Mouse (Mus musculus) left cerebral cortex, adult 9 months (tissue): Measurements from ENCODE around the gene Lhx4.

ENCODE experiments used
- DNase-seq, 2 experiments: peaks; one replicate each; pipeline ENCODE4 v3.0.0; 2022; ENCODE audit warnings: low spot score in 2 of 2

The Lhx4 gene

DNA sequence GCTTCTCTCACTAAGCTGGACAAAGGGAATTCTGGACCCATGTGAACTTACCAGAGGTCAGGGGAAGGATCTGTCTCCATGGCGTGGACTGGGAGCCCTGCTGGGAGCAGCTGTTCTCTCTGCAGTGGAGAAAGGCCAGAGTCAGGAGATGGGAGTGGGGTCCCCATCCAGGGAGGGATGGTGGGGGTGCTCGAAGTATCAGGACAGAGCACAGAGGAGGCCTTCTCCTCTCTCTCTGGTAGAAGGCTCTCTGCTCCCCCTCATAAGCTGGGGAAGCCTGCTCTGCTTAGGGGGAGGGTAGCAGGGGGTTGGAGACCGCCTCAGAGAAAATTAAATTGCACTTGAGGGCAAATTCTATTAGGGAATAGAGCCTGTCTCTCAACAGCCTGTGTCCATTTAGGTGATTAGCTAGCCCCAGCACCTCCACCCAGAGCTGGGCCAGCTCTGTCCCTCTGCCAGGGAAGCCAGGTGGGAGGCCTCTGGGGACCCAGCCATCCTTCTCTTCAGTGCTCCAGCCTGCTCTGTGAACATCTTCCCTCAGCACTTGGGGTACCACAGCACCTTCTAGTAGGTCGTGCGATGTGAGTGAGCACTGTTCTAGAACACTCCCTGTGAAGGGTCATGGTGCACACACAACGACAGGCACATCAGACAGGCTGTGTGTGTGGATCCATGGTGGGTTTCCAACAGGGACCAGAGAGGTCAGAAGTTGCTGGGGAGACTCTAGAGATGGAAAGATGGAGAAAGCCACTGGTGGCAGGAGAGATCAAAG, at the start of gene Lhx4:
Gene Lhx4, minus strand, starts transcription at position 201 of the 772 bp plus-strand sequence.
- no peak for DNase-seq

DNA sequence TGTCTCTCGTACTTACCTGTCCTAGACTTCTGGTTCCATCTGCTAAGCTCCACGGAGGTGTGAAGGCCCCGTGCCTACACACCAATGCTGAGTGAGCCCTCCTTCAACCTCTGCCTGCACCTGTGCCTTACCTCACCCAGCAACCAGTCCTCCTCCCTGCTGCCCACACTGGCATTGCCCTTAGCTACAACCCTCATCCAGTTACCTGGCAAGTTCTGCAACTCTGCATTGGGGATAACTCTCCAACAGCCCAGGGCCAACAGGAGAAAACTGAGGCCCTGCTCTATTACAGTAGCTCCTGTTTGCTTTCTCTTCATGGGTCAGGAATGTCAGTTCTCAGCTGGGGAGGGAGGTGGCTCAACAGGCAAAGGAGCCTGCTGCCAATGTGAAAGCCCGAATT, 46.5 kb upstream of the Lhx4 start:
- DNase-seq = no peak

DNA sequence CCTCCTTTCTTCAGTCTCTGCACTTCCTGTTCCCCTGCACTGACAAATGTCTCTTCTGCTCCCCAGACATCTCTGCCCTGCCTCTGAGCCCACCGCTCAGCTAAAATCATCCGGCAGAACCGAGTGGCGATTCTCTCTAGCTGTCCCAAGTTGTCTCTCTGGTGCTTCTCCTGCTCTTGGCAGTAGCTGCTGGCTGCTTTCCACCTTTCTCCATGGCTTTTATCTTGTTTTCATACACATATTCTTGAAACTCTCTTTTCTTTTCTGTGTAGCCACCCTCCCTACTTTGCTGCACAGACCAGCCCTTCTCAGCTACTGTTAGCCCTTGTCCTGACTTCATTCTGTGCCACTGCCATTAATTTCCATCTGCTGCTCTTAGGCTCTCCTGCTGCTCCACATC, 45.9 kb upstream of the Lhx4 start:
- no peak for DNase-seq

DNA sequence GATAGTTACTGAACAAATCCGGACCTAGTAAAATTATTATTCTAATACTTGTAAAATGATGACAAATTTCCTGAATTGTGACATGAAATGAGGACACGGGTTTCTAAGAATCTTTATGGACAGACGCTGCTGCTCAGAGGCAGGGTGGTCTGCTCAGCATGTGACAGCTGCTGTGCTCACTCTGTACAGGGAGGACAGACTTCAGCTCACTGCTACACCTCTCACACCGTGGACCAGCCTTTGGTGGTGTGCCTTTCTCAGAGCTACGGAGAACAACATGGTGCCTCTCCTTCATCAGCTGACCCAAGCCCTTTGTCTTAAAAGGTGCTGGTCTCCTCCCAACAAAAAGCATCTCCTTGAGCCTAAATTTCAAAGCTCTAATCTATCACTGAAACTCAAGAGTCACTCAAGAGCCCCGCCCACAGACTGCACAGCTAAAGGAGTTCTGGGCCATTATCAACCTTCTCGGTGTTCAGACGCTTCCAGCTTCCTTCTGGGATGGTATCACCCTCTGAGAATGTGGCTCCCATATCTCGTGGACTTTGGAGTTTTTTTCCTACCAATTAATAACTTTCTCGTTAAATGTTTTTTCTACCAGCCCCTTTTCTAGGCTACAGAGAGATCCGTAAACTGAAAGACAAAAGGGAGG, 45.4 kb upstream of the Lhx4 start:
- no peak for DNase-seq

DNA sequence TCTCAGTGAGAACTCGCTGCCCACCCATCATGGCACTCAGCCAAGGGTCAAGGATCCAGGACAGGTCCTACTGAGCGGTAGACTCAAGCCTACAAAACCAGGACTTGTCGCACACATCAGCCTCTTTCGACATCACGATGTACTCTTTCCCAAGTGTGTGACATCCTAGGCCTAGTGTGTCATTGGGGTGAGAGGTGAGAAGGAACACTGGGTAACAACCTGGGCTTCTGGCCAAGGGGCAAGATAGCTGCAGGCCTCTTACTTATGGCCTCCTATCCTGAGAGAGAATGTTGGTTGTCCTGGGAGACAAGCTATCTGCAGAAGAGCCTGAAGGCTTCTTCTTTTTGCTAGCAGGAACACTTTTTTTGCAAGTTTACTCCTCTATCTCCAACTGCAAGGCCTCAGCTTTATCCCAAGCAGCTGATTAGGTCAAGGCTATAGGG, 44.3 kb upstream of the Lhx4 start:
- DNase-seq = no peak

DNA sequence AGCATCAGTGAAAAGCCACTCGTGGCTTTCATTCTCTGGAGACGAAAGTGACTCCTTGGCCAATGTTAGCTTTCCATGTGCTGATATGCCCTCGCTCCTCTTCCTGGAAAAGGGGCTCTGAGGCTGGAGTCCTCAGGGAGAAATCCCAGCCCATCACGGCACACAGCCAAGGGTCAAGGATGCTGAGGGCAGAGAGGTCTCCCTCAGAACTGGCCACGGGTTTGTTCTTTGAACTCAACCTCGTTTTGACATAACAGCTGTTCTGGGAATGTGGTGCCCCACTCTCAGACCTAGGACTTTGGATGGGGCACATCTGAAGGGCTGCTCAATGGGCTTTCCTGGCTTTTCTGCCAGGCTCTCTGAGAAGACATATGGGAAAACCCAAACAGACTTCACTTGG, 43.4 kb upstream of the Lhx4 start:
- no peak for DNase-seq

DNA sequence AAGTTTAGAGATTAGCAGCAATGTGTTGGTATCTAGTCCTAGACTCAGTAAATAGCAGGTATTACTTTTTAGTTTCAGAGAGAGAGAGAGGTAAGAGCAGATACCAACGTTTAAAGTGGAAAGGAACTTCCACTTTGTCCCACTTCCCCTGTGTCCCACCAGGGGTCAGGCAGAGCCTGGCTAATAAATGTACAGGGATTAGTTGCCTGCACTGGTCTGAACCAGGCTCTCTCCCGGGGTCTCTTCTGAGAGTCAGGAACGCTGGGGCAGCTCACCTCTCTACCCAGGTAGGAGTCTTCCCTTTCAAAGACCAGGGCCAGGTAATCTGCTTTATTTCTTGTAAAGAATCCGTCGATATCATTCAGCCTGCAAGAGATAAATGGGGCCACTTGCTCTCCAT, 40.4 kb upstream of the Lhx4 start:
- DNase-seq = no peak

DNA sequence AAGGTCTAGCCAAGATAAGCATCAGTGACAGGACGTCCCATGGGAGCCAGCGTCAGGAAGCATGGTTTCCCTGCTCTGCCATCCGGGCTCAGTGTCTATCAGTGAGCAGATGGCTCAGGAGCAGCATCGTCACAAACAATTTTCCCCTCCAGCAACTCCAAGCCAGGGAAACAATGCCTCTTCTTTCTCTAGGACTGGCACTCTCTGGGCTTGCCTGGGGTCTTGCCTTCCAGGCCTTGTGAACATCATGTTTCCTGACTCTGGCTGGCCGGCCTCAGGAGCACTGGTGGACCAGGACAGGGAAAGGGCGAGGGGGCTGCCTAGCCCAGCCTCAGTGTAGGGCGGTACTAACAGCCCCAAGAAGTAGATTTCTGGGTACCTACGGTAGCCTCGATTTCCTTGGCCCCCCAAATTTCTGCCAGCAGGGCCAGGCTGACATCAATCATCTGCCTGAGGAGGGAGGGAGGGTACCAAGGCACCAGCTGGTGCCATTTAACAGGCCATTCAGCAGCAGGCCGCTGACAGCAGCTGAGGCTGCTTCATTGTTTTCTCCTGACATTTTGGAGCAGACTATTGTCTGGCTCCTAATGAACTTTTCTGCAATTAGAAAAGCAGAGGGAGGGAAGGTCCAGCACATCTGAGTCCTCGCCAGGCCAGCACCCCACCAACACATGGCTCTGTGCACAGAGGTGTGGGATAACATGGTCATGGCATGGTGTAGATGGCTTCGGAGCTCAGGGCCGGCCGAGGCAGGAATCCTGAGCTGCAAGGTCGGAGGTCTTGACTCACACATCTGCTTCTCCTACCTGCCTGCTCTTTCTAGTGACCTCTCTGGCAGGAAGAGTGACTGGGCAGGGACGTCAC, 38.9 kb upstream of the Lhx4 start:
- no peak for DNase-seq

DNA sequence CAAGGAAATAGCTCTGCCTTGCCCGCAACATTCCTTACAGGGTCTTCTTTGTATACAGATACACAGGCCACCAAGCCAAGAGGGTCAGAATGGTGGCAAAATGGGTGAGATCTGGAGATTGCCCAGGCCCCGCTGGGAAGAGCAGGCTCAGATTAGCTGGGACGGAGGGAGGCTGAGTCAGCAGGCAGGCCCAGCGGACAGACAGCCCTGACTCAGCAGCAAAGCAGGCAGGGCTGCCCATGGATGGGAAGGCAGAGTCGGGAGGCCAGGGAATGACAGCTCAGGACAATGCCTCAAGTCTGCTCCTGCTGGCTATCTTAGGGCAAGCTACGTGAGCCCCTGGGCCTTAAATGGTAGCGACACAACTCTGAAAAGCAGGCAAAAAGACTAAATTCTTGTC, 34.4 kb upstream of the Lhx4 start:
- DNase-seq = no peak

DNA sequence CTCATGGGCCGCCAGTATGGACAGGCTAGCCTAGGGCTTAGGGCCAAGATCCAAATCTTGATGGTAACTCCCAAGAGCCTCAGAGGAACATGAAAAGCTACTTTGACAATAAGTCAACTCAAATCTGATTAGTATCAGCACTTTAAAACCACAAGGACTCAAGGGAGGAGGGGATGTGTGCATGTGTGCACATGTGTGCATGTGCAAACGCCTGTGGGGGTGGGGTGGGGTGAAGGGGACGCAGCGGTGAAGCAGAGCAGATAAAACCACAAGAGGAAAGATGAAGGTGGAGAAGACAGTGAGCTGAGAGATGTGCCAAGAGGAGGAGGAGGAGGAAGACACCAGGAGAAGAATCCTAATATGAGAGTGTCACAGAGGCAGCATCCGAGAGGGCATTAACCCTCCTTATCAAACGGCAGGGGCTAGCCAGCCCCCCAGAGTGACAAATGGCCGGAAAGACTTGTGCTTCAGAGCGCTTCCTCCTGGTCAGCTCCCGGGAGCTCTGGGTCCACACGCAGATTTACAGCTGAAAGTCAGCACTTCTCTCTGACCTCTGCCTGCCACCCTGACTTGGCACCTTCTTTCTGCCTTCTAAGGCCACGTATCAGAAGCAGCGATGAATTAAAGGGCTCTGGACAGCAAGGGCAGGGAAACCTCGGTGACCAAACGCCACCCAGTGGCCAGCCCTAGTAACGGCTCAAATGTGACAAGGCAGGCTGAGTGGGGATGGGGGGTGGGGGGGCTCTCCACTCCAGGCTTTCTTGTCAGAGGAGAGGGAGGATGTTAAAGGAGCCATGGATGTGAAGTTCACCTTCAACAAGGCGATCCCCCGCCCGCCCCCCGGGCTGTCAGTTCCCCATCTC, 33.1 kb upstream of the Lhx4 start:
- DNase-seq = peak in 1 of 2 experiments; percentile 36

DNA sequence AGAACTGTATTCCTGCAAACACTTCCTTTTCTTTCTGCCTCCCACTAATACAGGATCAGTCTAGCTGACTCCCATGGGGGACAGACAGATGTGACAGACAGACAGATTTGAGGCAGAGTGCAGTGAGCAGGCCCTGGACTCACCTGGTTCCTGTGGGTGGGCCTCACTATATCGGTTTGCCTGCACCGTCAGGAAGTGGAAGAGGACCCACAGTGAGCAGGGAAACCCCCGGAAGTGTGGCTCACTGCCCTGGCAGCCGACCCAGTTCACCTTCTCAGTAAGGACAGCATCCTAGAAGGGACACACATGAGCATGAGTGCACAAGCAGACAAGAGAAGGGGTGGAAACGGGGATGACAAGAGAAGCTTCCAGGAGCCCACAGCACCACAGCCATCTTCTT, 30.9 kb upstream of the Lhx4 start:
- DNase-seq = no peak

DNA sequence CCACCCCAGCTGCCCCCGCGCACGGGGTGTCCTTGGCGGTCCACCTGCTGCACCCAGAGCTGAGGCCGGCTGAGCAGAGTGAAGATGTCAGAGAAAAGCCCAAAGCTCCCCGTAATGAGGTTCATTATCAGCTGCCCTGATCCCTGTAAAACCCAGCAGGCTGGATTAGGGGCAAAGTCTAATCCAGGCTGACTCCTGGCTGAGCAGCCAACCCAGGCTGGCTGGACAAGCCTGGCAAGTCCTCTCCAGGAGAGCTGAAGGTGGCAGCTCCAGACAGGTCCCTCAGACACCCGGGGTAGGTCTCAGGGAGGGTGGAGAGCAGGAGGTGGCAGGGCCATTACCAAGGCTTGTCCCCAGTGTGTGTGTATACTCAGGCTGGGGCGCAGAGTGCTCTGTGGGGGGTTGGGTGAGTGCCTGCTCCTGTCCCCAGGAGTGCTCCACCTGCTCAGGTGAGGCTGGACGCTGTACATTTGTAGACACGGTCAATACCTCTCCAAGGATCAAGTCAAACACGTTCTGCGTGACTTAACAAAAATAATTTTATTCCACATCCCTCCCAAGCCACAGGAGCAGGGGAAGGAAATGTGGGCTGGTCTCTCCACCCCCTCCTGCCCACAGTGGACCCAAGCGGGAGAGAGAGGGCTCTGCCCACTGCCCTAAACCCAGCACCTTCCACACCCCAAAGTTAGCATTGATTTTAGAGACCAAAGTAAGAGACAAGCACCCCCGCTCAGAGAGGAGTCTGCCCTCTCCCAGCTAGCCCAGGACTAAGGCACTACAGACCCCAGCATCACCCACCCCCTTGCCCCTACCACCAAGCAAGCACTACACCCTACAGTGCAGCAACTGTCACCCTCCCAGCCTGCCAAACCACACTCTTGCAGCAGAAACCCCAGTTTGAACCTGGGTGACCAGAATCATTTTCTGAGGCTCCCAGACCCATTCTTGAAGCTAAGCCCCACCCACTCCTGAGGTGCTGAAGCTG, 26.4 kb upstream of the Lhx4 start:
- no peak for DNase-seq

DNA sequence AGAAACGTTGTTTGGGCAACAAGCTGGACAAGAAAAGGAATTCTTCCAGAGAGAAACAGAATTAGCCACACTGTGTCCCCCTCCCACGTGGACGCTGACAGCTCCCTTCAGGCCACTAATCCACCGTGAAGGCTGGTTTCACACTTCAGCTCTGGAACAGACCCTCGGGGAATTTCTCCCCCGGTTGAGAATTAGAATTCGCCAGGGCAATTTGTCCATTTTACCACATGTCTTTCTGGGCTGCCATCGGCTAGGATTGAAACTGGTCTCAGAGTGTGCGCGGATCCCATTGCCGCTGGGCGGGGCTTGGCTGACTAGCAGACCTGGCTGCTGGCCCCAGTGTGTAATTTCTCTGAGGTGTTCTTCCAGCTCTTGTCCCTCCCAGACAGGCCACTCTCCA, 7.7 kb upstream of the Lhx4 start:
- DNase-seq = no peak

DNA sequence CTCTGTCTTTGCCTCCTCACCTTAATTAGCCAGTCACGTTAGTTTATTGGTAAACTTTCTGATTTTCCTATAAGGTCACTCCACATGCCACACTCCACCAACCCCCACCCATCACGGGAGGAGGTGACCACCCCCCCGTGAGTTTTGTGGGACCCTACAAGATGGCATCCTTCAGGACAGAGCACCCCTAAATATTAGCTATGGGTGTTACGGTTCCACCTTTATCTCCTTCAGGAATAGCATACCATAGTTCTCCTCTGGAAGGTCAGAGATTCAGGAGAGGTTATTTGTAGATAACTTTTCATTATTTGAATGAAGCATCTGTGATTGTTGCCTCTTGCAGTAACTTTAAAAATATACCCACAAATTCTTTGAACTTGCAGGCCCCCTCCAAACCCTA, 7.2 kb upstream of the Lhx4 start:
- DNase-seq = no peak

DNA sequence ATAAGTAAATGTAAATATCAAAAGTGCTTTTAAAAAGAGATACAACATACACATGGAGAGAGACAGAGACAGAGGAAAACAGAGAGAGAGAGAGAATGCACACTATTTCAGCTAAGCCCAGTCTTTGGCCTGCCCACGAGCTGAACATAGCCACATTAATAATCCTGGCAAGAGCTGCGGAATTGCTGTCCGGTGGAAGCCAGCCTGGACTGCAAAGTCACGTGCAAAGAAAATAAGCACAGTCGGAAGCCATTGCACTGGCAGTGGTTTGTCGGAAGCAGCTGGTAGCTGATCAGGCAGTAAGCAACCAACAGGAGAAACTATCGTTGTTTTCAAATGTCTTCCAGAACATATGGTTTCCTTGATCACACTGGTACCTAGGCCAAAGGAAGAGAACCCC, 6.1 kb upstream of the Lhx4 start:
- DNase-seq = no peak

DNA sequence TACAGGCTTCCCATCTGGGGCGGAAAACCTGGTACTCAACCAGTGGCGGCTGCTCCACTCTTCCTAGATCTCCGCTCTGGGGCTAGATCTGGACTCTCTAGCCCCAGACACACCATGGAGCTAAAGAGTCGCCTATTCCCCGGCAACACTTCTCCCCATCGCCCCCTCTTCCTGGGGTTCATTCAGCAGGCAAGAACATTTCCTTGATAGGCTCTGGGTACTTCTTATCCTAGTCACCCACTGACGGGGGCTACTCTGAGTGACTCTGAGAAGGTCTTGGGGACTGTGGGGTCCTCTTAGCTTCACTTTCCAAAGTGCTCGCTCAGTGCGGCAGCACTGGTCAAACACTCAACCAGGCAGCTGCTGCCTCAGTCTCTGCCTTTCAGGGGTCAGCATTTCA, 1.9 kb upstream of the Lhx4 start:
- DNase-seq = no peak

DNA sequence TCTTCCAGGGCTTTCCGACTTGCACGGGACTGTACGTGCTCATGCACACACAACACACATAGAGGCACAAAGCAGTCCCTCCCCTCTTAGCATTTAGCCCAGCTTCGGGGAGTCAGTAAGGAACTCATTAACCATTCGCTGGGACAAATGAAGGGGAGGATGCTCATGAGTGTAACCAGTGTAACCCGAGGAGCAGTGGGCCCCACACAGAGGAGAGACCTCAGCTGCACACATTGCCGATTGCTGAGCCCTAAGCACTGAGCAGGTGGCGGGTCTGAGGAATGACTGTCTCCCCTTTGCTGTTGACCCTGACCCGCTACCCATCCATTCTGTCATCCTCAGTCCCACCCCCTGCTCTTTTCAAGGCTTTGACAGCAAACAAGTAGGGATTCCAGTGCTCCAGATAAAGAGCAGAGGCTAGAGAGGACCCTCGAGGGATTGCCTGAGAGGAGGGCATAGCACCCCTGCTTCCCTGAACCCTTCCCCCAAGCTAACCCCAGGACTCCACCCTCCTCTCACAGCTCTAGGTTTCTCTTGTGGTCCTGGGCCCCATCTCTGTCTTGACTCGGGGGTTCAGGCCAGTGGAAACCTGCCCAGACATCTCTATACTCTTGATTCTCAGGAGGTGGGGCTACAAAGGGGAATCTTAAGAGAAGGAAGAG, 836 bp downstream of the Lhx4 start:
- DNase-seq = no peak

DNA sequence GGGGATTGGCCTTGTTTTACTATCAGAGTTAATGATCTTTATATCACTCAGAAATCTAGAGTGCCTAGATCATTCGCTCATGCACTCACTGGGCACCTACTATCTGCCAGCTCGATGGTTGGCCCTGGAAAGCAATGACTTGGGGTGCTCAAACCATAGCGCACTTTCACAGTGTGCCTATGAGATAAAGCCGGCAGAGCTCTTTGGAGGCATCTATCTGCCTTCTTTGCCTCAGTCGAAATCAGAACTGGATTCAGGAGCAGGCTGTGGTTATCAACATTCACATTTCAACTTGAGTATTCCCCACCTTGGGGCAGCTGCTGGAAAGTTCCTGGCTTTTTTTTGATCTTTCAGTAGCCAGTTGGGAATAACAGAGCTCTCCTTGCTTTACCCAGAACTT, 3.6 kb downstream of the Lhx4 start:
- no peak for DNase-seq

DNA sequence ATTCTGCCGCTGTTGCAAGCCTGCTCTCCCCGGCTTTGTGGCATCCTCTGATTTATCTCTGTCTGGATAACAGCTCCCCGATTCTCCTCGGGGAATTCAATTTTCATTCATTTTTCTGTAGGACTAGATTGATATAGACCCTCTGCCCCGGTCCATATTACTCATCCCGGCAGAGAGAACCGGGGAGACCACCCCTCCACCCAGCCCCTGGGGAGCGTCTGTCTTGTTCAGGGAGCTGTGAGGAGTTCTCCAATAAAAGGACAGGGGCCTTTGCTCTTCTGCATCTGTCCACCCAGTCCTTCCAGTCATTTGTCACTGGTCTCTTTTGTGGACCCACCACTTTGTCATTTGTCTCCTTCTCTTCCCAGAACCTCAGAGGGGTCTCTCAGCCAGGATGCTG, 4.5 kb downstream of the Lhx4 start:
- no peak for DNase-seq
